Mouse (Mus musculus) E14TG2a.4 (cell line): ENCODE data around the gene Ccr2.
"Not testable (repeated sequence)": the region's sequence is repeated elsewhere in the genome, so short reads cannot be mapped to it uniquely, and the experiment has no call there.

ENCODE experiments used
- H3K27me3 ChIP-seq: 2 replicates; pipeline ENCODE4 v1.6.1; 2014; ENCODE audit warnings: low read length, control low read depth; ENCODE audit not compliant: insufficient read depth
- H3K36me3 ChIP-seq: 2 replicates; pipeline ENCODE4 v1.6.1; 2014; ENCODE audit warnings: low read length, control low read depth; ENCODE audit not compliant: insufficient read depth
- H3K4me1 ChIP-seq: replicated peaks from 2 replicates; pipeline ENCODE4 v1.6.1; 2014; ENCODE audit warnings: low read depth, low read length, control low read depth
- H3K4me3 ChIP-seq: replicated peaks from 2 replicates; pipeline ENCODE4 v1.5.1; 2014; ENCODE audit warnings: mild to moderate bottlenecking, low read length
- H3K9me3 ChIP-seq: 2 replicates; pipeline ENCODE4 v1.6.1; 2014; ENCODE audit warnings: low read length, control low read depth
- CTCF ChIP-seq: conservative IDR thresholded peaks from 2 replicates; pipeline ENCODE4 v1.5.1; 2014; ENCODE audit warnings: low read length
- NANOG ChIP-seq: IDR thresholded peaks from 2 replicates; pipeline ENCODE4 v1.6.1; 2014; ENCODE audit warnings: borderline replicate concordance, low read length, mixed read lengths
- POU5F1 ChIP-seq: IDR thresholded peaks from 2 replicates; pipeline ENCODE4 v1.6.1; 2014; ENCODE audit warnings: low read length, borderline replicate concordance

Ccr2 gene

DNA sequence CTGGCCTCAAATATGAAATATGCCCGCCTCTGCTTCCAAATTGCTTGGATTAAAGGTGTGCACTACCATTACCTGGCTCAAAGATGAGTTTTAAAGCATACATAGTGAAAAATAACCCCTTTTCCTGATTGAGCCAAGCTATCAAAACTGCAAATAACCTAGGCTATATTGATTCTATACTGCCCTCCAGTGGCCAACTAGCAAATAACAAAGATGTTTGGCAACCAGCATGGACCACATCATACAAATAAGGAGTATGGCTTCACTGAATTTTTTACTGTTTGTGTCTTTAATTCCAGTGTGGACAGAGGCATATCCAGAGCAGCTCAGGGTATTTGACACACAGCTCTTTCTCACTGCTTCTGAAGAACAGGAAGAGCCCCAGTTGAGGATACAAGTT lies 26.6 kb downstream of the Ccr2 start:
- TF ChIP-seq CTCF (peak; percentile 36), POU5F1 (no peak)
- Histone ChIP-seq H3K36me3 (no peaks in the 10 kb centered on the region), H3K4me1 (no peaks in the 10 kb centered on the region), H3K9me3 (peaks cover 9% of the 10 kb centered on the region; the same call in 1 of the 2 replicates), H3K4me3 (no peak overlapping the region), H3K27me3 (no peaks in the 10 kb centered on the region)

DNA sequence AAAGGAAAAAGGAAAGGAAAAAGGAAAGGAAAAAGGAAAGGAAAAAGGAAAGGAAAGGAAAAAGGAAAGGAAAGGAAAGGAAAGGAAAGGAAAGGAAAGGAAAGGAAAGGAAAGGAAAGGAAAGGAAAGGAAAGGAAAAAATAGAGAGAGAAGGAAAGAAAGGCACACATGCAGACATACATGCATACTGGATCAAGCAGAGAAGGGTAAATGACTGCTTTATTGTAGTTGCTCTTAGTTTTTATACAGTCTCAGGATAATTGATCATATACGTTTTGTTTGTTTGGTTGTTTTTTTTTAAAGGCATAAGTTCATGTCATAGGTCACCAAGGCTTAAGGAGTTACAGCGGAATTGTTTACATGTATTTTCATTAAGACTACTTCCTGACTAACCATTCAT lies 31.1 kb downstream of the Ccr2 start:
- not testable (repeated sequence) for H3K4me1 ChIP-seq, H3K9me3 ChIP-seq, H3K4me3 ChIP-seq, H3K36me3 ChIP-seq, H3K27me3 ChIP-seq

DNA sequence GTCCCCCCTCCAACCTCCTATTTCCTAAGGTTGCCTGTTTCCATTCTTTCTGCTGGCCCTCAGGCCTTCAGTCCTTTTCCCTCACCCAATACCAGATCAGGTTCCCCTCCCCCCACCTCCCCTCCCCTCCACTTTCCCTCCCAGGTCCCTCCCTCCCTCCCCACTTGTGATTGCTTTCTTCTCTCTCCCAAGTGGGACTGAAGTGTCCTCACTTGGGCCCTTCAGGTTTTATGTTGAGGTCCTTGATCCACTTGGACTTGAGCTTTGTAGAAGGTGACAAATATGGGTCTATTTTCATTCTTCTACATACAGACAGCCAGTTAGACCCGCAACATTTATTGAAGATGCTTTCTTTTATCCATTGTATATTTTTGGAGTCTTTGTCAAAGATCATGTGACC lies 33.2 kb downstream of the Ccr2 start:
- not testable (repeated sequence) for H3K4me3 ChIP-seq, H3K36me3 ChIP-seq, H3K9me3 ChIP-seq, H3K27me3 ChIP-seq, H3K4me1 ChIP-seq

DNA sequence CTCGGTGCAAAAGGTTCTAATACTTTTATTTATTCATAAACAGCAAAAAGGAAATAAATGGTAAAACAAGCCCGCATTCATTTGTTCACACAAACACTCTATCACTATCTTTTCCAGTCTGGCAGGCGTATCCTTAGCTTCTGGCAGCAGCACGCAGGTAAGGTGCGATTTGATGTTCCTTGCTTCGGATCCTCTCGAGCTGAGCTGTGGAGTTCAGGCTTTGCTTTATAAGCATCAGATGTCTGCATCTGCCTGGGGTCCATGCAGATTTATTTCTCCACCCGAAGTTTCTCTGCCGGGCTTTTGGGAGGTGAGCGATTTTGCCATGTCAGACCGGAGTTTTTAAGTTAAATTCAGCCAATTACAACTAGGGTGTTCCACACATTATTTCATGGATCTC lies 35.9 kb downstream of the Ccr2 start:
- Histone ChIP-seq H3K27me3 (no peaks in the 10 kb centered on the region), H3K9me3 (no peaks in the 10 kb centered on the region), H3K4me1 (no peaks in the 10 kb centered on the region), H3K4me3 (no peak overlapping the region), H3K36me3 (no peaks in the 10 kb centered on the region)
- no peak for TF ChIP-seq POU5F1
- TF ChIP-seq CTCF, result no peak
- no peak for TF ChIP-seq NANOG

DNA sequence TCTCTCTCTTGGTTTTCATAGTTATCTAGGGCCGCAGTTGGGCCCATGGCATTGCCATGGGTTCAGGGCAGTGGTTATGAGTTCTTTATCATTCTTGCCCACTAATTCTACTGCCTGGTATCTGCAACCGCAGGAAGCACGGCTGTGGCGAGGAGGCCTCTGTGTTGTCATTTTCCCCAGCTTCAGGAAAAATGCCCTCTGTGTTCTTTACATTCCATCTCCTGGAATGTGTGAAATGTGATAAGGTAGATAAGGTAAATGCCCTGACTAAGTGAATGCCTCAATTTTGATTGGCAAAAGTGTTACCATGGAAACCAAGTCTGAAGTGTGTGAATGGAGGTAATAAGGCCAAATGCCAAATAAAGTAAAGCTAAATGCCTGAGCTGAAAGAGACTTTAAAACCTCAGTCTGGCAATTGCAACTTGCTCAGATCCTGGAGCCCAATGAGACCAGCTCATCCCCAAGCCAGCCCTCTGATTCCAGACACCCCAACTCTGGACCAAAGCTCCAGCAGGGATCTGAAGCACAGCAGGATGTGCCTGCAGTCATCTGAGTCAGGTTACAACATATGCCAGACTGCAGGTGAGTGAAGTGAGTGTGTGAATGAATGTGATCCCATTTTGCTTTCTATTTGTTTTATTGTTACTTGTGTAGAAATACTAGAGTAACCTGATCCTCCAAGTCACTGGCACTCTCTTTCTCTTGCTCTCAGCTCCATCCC lies 36.5 kb downstream of the Ccr2 start:
- Histone ChIP-seq H3K36me3 (no peaks in the 10 kb centered on the region), H3K9me3 (no peaks in the 10 kb centered on the region), H3K27me3 (no peaks in the 10 kb centered on the region), H3K4me1 (no peaks in the 10 kb centered on the region), H3K4me3 (no peak overlapping the region)
- TF ChIP-seq CTCF, result no peak
- TF ChIP-seq POU5F1, result no peak
- no peak for TF ChIP-seq NANOG

DNA sequence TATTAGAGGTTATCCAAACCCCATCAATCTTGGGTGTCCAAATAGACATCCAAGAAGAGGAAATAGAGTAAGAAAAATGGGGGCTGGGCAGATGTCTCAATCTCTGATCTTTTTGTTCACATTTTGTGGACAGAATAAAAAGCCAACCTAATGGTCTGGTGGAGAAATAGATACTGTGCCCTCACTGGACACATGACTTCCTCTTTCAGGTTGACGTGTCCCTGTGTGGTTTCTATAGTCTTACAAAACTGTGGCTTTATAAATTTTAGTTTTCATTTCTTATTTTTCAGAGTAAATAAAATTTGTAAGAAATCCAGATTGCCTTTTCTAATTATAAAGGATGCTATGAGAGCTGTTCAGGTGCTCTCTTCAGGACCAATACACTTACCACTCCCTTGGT lies 41.9 kb downstream of the Ccr2 start:
- H3K27me3 ChIP-seq, result no peaks in the 10 kb centered on the region
- no peak for TF ChIP-seq POU5F1
- no peak for TF ChIP-seq NANOG
- no peak for TF ChIP-seq CTCF
- H3K4me1 ChIP-seq, result no peaks in the 10 kb centered on the region
- H3K36me3 ChIP-seq, result no peaks in the 10 kb centered on the region
- H3K9me3 ChIP-seq, result no peaks in the 10 kb centered on the region
- H3K4me3 ChIP-seq, result no peak overlapping the region

DNA sequence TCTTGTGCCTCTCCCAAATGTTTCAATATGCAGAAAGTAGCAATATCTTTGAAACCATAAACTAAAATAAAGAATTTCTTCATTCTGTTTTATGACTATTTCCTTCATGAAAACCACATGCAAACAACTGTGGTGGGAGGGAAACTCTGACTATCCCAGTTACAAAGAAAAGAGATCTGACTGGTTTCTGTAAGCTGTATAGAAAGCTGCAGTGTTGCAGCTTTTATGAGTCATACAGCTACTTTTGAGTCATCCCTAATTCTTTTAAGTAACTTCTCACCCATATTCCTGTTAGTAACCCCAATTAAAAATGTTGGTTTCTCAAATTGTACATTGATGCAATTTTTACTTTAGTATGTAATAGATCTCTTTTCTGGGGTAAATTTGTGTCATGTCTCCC lies 44.6 kb downstream of the Ccr2 start:
- no peak for TF ChIP-seq NANOG
- TF ChIP-seq CTCF, result no peak
- TF ChIP-seq POU5F1, result no peak
- Histone ChIP-seq H3K27me3 (no peaks in the 10 kb centered on the region), H3K4me1 (no peaks in the 10 kb centered on the region), H3K36me3 (no peaks in the 10 kb centered on the region), H3K4me3 (no peak overlapping the region), H3K9me3 (no peaks in the 10 kb centered on the region)
